Mouse (Mus musculus) thymus, postnatal 25 days (tissue): ENCODE data around the gene Ppp1r12c.

Experiments used
- DNase-seq: peaks from one replicate; pipeline ENCODE4 v3.0.0; 2022

The Ppp1r12c gene

GRCm38 (mm10) chr7:4482281-4482680 lies 19.2 kb downstream of the Ppp1r12c start:
- DNase-seq = no peak

DNA sequence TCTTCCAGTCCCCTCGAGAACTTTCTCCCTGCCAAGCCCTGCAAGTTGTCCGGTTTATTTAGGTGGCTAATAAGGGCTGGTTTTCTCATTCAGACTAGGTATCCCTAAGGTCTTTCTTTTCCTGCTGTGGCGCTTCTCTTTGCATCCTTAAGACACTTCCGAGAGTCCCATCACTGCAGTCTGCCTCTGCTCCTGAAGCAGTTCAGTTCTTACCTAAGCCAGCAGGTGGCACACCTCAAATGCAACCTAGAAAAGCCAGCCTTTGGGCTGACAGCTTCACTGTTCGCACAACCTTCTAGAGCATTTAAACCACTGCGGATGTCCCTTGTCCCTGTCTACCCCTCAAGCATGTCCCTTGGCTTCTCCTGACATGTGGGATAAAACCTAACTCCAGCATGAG lies 21.8 kb downstream of the Ppp1r12c start:
- peak; percentile 44 for DNase-seq

DNA sequence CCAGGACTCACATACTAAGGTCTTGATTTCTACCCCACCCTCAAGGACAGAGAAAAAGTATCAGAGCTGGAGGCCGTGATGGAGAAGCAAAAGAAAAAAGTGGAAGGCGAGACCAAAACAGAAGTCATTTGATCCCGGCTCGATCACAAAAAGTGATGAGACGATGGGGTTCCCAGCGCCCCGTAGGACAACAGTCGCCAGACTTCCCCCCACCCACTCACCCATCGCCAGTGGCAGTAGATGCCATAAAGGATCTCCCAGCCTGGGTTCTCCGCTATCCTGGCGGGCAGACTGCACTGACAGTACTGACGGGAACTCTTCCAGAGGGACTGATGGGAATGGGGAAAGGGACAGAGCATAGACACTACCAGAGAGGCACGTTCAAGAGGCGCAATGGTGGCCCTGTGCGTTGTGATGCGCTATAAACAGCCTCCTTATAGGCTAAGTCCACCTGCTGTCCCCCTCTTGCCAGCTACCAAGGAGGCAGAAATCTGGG lies 22.6 kb downstream of the Ppp1r12c start:
- DNase-seq = no peak

- no peak for DNase-seq
Observed at GRCm38 (mm10) chr7:4478021-4478795, 23.3 kb downstream of the Ppp1r12c start.

- DNase-seq = no peak
Observed at GRCm38 (mm10) chr7:4473940-4474339, 27.5 kb downstream of the Ppp1r12c start.

DNA sequence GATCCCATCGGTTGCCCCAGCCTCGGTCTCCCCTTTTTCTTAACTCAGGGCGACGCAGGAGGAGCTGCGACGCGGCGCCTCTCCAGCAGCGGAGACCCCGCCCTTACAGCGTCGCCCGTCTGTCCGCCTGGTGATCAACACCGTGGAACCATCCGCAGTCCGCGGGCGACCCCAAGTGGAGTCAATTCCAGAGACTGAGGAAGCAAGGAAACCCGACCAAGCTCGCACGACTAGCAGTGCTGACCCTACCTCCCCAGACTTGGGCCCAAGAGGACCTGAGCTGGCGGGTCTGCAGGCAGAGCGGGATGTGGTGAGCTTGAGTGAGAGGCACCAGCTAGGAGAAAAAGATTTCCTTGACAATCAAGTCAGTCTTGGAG lies 30.3 kb downstream of the Ppp1r12c start:
- DNase-seq = peak; percentile 32

DNA sequence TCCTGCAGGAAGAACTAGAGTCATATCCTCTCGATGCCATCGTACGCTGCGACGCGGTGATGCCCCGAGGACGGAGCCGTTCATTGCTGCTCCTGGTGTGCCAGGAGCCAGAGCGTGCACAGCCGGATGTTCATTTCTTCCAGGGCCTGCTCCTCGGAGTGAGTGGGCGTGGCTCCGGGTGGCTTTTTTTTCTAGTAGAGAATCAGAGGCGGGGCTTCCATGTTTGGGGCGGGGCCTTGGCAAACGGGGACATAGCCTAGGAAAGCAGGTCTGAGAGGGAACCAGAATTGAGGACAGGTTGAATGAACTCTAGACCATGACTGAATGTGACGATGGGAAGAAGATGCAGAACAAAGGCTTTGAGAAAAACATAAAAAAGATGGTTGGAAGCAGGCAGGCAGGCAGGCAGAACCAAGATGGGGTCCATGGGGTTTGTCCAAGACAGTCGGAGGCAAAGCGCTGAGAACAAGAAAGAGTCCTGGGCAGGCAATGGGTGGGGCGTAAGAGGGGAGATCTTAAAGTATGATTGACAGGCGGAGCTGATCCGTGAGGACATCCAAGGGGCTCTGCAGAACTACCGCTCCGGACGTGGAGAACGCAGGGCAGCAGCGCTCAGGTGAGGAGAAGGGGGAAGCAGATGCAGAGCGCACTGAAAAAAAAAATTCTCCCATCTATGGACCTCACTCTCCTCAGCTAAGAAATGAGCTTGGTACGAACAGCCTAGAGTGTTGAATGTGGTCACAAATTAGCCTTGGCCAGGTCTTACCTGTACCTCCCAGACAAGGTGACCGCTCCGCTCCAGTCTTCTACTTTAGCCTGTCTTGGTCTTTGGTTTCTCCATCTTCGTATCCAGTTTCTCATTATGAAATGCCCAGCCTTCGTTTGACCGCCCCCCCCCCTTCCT lies 31.0 kb downstream of the Ppp1r12c start:
- peak; percentile 24 for DNase-seq

DNA sequence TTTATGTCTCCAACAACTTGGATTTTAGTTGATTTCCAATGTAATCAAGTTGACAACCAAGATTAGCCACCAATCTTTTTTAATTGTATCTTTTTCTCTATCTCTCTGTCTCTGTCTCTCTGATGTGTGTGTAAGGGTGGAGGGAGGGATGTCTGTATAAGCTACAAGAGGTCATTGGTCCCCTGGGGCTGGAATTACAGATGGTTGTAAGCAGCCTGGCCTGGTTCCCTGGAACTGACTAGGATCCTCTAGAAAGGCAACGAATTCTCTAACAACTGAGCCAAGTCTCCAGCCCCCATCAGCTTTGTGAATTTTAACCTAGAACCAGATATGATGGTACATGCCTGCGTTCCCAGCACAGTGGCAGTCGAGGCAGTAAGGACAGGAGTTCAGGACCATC lies 33.7 kb downstream of the Ppp1r12c start:
- no peak for DNase-seq

- DNase-seq = no peak
Observed at GRCm38 (mm10) chr7:4464194-4464824, 37.2 kb downstream of the Ppp1r12c start.

GRCm38 (mm10) chr7:4460576-4461434 lies 40.7 kb downstream of the Ppp1r12c start, which contains the start of gene Eps8l1:
Gene Eps8l1 (plus strand): TSS chr7:4460674.
- no peak for DNase-seq

DNA sequence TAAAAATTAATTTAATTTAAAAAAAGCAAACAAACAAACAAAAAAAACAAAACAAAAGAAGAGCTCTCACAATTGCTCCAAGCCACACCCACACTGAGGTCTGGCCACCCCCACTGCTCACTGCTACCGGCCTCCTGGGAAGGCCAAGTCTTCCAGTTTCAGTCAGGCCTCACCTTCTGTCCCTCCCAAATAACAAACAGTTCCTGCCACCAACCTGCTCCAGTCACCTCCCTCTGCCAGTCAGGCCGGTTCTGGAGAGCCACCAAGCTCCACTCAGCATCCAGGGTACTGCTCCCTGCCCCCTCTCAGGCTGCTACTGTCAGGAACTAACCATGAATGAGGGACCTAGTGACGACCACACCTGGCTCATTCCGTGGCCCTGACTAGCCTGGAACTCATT lies 48.8 kb downstream of the Ppp1r12c start:
- no peak for DNase-seq

GRCm38 (mm10) chr7:4449211-4449610 lies 52.3 kb downstream of the Ppp1r12c start:
- no peak for DNase-seq

GRCm38 (mm10) chr7:4448439-4448838 lies 53.0 kb downstream of the Ppp1r12c start:
- DNase-seq = no peak

- peak; percentile 13 for DNase-seq
Observed at GRCm38 (mm10) chr7:4447138-4447537, 54.3 kb downstream of the Ppp1r12c start.

DNA sequence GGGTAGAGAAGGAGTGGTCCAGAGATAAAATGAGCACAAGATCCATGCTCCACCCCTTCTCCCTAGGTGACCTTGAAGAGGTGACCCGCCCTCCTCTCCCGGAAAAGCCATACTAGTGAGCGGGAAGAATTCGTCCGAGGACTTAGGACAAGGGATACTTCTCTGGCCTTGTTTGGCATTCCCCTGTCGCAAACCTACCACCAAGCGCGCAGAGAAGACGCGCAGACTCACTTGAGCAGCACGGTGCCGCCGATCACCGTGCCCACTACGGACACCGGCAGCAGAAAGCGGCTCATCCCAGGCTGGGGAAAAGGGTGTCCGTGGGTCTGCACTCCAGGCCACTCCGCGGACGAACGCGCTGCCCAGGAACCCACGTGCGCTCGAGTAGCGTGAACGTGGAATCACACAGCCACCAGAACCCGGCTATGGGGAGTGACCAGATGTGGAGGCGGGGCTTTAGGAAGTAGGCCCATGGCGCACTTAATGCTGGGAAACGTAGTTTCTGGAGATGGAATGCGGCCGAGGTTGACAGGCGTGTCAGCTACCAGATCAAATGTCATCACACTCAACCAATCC lies 56.2 kb downstream of the Ppp1r12c start, which contains the start of gene Rdh13:
Gene Rdh13, minus strand, starts transcription at position 434 of the 576 bp plus-strand sequence.
- peak; percentile 75 for DNase-seq

DNA sequence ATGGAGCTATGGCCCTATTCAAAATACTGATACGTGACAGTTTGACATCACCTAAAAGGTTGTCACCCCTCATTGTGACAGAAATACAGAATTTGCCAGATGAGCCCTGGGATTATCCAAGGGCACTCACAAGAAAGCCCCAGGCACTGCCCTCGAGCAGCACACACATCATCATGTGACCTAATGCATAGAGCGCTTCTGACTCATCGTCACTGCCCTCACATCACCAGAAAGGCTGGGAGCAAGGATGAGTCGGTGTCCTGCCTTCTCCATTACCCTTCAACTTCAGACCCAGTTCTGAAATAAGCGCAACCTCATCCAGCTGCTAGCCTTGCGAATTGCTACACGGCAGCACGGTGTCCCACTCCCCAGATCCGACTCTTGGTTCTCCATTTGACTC lies 60.9 kb downstream of the Ppp1r12c start:
- no peak for DNase-seq

GRCm38 (mm10) chr7:4437721-4438120 lies 63.8 kb downstream of the Ppp1r12c start:
- no peak for DNase-seq

- no peak for DNase-seq
Observed at GRCm38 (mm10) chr7:4432026-4432425, 69.5 kb downstream of the Ppp1r12c start.

GRCm38 (mm10) chr7:4431548-4431947 lies 69.9 kb downstream of the Ppp1r12c start:
- peak; percentile 78 for DNase-seq
